Mouse (Mus musculus) forebrain, embryonic 12.5 days (tissue): ENCODE results near the gene Gm10964. TPM values are rescaled to one million over a fixed set of nuclear protein-coding genes. Genes with fewer than 3 reads are reported as not detected.

Experiments used
- ATAC-seq: fragments of 200-750 bp; cut with Nextera tagmentation; 2 replicates; pipeline ENCODE4 v1.8.0; 2017; ENCODE audit warnings: moderate TSS enrichment; ENCODE audit not compliant: low FRiP score
- H3K27ac ChIP-seq: fragments of 300-500 bp; sonication (generic); 2 replicates; pipeline ENCODE4 v1.5.1; 2016; ENCODE audit warnings: mild to moderate bottlenecking
- H3K27me3 ChIP-seq: fragments of 300-500 bp; sonication (generic); 2 replicates; pipeline ENCODE4 v1.6.1; 2016; ENCODE audit warnings: mild to moderate bottlenecking
- H3K36me3 ChIP-seq: fragments of 300-500 bp; sonication (generic); replicated peaks from 2 replicates; pipeline ENCODE4 v1.6.1; 2016; ENCODE audit warnings: mild to moderate bottlenecking
- H3K4me1 ChIP-seq: fragments of 300-500 bp; sonication (generic); 2 replicates; pipeline ENCODE4 v1.6.1; 2016
- H3K4me2 ChIP-seq: fragments of 300-500 bp; sonication (generic); 2 replicates; pipeline ENCODE4 v1.6.1; 2016; ENCODE audit warnings: mild to moderate bottlenecking, moderate library complexity
- H3K4me3 ChIP-seq: fragments of 300-500 bp; sonication (generic); replicated peaks from 2 replicates; pipeline ENCODE4 v1.5.1; 2016; ENCODE audit warnings: mild to moderate bottlenecking
- H3K9ac ChIP-seq: fragments of 300-500 bp; sonication (generic); 2 replicates; pipeline ENCODE4 v1.6.1; 2016; ENCODE audit warnings: mild to moderate bottlenecking
- H3K9me3 ChIP-seq: fragments of 300-500 bp; sonication (generic); 2 replicates; pipeline ENCODE4 v1.6.1; 2016
- WGBS: fragments of 180-500 bp; shearing (Covaris S2); methylation state at CpG from one replicate; pipeline ENCODE4 v1.1.7; 2016; 5-methylcytosine and 5-hydroxymethylcytosine counted together
- polyA plus RNA-seq: library from polyadenylated mRNA; unstranded; fragments of >200 nt; fragmentation: Nextera tagmentation; extraction: Ambion mirVana; gene quantifications from 2 replicates; pipeline ENCODE4 v1.2.1, GENCODE M21; 2016

Gm10964 gene
- polyA plus RNA-seq, 1 experiment from 2014 or later = not detected

DNA sequence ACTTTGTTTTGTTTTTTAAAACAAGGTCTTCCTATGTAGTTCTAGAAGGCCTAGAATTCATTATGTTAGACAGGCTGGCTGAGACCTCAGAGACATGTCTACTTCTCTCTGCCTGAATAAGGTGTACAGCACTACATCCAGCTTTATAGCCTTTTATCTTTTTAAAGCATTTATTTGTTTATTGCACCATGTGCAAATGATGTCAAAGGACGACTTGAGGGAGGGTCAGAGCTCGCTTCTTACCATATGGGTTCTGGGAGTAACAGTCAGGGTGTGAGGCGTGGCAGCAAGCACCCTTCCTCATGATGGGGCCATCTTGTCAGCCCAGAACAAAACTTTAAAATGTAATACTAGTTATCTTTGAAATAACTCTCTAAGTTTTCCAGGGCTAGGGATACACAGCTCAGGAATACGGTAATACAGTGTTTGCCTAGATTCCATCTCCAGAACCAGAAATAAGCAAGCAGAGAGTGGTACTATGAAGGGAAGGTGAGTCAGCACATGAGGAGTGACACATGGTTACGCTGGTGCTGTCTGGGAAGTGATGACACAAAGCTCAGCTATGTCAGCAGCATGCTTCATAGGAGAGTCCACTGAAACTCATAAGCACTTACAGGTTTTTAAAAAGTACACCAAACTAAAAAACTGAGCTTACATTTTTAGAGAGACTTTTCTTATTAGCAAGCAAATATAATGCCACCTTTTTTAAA lies 20.2 kb downstream of the Gm10964 start:
- H3K4me1 ChIP-seq = no peaks in the 10 kb centered on the region
- no peak overlapping the region for H3K4me3 ChIP-seq
- no peak for ATAC-seq
- H3K27ac ChIP-seq = no peak overlapping the region
- H3K9ac ChIP-seq = no peak overlapping the region
- H3K4me2 ChIP-seq = no peak overlapping the region
- H3K27me3 ChIP-seq = no peaks in the 10 kb centered on the region
- peaks cover 68% of the 10 kb centered on the region for H3K36me3 ChIP-seq
- H3K9me3 ChIP-seq = no peaks in the 10 kb centered on the region
- whole genome bisulfite sequencing = 83% methylated on average over 5 of the region's 5 CpGs

DNA sequence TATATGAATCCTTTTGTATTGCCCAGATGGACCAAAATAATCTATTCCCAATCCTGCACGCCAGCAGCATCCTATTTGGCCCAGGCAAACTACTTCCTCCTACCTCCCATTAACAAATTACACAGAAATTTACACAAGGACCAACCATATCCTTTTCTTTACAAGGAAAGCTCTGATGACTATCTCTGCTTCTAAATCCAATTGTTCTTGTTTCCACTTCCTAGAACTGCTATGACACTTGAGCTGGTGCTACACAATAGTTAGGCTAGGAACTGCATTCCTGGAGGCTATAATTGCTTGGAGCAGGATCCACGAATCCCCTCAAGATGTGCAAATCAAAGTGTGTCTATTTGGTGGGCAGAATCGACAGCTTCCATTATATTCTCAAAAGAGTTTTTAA lies 27.6 kb downstream of the Gm10964 start:
- Histone ChIP-seq H3K4me2 (no peak overlapping the region), H3K4me1 (no peaks in the 10 kb centered on the region), H3K9me3 (no peaks in the 10 kb centered on the region), H3K9ac (no peak overlapping the region), H3K36me3 (peaks cover 29% of the 10 kb centered on the region), H3K27ac (no peak overlapping the region), H3K4me3 (no peak overlapping the region), H3K27me3 (no peaks in the 10 kb centered on the region)
- 68% methylated on average over 3 of the region's 3 CpGs for WGBS
- ATAC-seq = no peak

DNA sequence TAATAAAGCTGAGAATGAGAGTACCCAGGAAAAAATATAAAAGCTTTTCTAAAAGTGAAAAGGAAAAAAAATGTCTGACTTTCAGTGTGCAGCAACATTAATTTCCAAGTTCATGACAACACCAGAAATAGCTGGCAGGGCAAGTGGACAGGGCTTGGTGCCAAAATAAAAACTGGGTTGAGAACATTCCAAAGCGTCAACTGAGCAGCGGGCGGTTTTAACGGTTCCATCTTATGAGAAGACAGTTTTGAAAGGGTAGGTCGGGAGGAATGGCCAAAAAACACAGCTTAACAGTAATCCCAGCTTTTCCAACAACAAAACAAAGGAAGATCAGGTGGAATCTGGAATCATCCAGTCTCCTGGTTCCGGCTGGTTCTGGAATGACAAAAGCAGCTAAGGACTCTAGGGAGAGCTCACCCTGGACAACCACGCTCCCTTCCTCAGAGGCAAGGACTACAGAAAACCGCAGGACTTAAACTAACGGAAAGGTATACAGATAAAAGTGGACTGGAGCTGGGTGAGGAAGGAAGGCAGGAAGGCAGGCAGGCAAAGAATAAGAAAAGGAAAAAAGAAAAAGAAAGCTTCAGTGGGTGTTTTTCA lies 32.5 kb downstream of the Gm10964 start:
- H3K27ac ChIP-seq = no peak overlapping the region
- H3K4me1 ChIP-seq = no peaks in the 10 kb centered on the region
- no peaks in the 10 kb centered on the region for H3K9me3 ChIP-seq
- H3K4me2 ChIP-seq = no peak overlapping the region
- no peak overlapping the region for H3K9ac ChIP-seq
- WGBS = 87% methylated on average over 9 of the region's 9 CpGs
- H3K27me3 ChIP-seq = no peaks in the 10 kb centered on the region
- peaks cover 25% of the 10 kb centered on the region for H3K36me3 ChIP-seq
- ATAC-seq = no peak
- H3K4me3 ChIP-seq = no peak overlapping the region

DNA sequence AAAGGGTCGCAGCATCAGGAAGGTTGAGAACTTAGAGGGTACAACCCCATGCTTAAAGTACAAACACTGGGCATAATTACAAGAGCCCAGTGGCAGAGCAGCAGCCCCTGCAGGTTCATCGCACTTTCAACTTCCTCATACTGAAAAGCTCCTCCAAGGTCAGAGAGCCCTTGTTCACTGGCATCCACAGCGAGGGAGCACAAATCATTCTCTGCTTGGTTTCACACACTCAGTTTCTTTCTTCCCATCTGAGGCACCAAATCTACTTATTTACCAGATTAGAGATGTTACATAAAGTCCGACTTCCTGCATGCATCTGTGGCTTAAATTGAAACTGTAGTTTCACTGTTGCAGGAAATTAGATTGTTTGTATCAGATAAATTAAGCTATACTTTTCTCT lies 33.7 kb downstream of the Gm10964 start:
- no peak overlapping the region for H3K4me3 ChIP-seq
- H3K4me1 ChIP-seq = no peaks in the 10 kb centered on the region
- no peak for ATAC-seq
- H3K27me3 ChIP-seq = no peaks in the 10 kb centered on the region
- H3K4me2 ChIP-seq = no peak overlapping the region
- no peak overlapping the region for H3K9ac ChIP-seq
- 83% methylated on average over 4 of the region's 4 CpGs for WGBS
- H3K27ac ChIP-seq = no peak overlapping the region
- H3K36me3 ChIP-seq = peaks cover 36% of the 10 kb centered on the region
- no peaks in the 10 kb centered on the region for H3K9me3 ChIP-seq

DNA sequence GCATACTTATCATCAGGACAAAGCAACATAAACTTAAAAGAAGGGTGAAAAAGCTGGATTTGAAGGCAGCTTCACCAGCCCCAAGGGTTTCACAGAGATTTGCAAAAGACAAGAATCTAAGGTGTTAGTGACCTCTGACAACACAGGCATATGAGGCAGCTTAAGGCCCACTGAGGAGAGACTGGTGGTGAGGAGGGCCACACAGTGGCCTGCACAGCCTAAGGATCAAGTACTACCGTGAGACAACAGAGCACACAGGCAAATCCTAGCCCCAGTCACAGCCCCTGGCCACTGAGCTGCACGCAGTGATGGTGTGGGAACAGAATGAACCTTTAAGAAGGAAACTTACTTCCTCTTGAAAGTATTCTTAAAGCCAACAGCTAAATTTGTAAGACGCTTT lies 34.3 kb downstream of the Gm10964 start:
- ATAC-seq = no peak
- WGBS = 83% methylated on average over 3 of the region's 3 CpGs
- H3K4me1 ChIP-seq = no peaks in the 10 kb centered on the region
- H3K4me2 ChIP-seq = no peak overlapping the region
- H3K27me3 ChIP-seq = no peaks in the 10 kb centered on the region
- no peak overlapping the region for H3K4me3 ChIP-seq
- no peaks in the 10 kb centered on the region for H3K9me3 ChIP-seq
- no peak overlapping the region for H3K9ac ChIP-seq
- no peak overlapping the region for H3K27ac ChIP-seq
- peaks cover 35% of the 10 kb centered on the region for H3K36me3 ChIP-seq

DNA sequence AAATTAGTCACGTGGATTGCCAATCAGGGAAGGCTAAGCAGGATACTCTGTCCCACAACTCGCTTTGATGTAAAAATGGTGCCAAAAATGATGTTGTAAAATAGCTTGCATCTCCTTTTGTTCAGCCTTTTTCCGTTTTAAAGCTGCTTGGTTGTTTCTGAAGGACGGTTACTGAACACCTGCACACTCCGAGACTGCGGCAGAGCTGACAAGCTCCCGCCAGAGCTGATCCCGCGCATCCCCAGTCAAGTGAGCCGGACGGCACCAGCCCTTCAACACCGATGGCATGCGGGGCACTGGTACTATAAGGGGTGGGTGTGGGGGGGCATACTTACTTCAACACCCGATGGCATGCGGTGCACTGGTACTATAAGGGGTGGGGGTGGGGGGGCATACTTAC lies 34.8 kb downstream of the Gm10964 start:
- Histone ChIP-seq H3K36me3 (peaks cover 30% of the 10 kb centered on the region), H3K9ac (no peak overlapping the region), H3K4me3 (no peak overlapping the region), H3K4me2 (no peak overlapping the region), H3K4me1 (no peaks in the 10 kb centered on the region), H3K27ac (no peak overlapping the region), H3K9me3 (no peaks in the 10 kb centered on the region), H3K27me3 (no peaks in the 10 kb centered on the region)
- no peak for ATAC-seq
- WGBS = 87% methylated on average over 15 of the region's 15 CpGs

DNA sequence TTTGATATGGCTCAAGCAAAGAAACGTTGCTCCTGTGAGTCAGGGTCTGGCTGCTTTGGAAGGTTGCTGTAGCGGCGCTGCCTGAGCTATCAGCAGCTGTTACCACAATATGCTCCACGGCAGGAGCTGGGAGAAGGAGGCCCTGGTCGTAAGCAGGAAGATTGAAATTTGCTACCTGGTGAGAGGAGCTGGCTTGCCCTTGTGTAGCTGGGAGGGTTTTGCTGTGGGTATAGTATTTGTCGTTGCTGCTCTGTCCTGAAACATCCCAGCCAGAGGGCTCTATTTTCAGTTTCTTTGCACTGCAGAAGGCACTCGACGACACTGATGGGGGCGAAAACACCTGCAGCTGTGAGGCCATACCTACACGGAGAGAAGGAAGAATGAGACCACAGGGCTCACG lies 38.8 kb downstream of the Gm10964 start:
- no peaks in the 10 kb centered on the region for H3K9me3 ChIP-seq
- WGBS = 87% methylated on average over 11 of the region's 11 CpGs
- H3K4me1 ChIP-seq = 0 out of 2 replicates have a peak, but pooled peaks cover 5% of the 10 kb centered on the region
- peaks cover 25% of the 10 kb centered on the region for H3K36me3 ChIP-seq
- H3K9ac ChIP-seq = no peak overlapping the region
- no peak for ATAC-seq
- no peaks in the 10 kb centered on the region for H3K27me3 ChIP-seq
- no peak overlapping the region for H3K4me2 ChIP-seq
- H3K27ac ChIP-seq = no peak overlapping the region
- no peak overlapping the region for H3K4me3 ChIP-seq

DNA sequence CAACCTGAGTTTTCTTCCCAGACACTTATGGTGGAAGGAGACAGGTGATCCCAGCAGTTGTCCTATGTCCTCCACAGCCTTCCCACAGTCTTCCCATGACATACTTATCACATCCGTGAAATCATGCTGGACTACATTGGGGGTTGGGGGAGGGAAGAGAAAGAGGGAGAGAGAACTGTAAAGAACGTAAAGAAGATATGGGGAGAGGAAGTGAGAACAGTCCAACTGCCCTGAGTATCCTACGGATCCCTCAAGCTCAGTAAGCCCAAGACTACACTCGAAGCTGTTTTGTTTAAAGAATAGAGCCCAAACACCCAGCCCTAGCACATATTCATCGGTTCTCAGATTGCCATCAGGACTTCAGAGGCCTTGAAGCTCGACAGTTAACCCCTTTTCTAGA lies 39.5 kb downstream of the Gm10964 start:
- Histone ChIP-seq H3K27me3 (no peaks in the 10 kb centered on the region), H3K4me3 (no peak overlapping the region), H3K4me1 (0 out of 2 replicates have a peak, but pooled peaks cover 7% of the 10 kb centered on the region), H3K4me2 (no peak overlapping the region), H3K9me3 (no peaks in the 10 kb centered on the region), H3K27ac (no peak overlapping the region), H3K9ac (no peak overlapping the region), H3K36me3 (peaks cover 24% of the 10 kb centered on the region)
- 96% methylated on average over 6 of the region's 6 CpGs for WGBS
- no peak for ATAC-seq

DNA sequence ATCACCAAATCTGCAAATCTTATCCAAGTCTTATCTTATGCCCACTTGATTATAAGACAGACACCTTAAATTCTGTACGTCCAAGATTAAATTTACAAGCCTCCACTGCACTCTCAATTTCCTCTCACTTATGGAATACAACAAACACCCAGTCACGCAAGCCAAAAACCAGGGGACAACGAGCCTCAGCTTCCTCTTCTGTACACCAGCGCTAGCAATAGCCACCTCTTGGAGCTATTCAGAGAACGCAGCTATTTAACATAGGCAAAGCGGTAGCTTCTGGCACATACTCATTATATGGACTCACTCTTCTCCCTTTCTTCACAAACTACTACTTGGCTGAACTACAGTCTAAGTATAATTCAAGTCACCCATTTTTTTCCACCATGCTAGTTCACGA lies 40.0 kb downstream of the Gm10964 start:
- Histone ChIP-seq H3K9ac (no peak overlapping the region), H3K4me1 (0 out of 2 replicates have a peak, but pooled peaks cover 9% of the 10 kb centered on the region), H3K27me3 (no peaks in the 10 kb centered on the region), H3K4me3 (no peak overlapping the region), H3K27ac (no peak overlapping the region), H3K36me3 (peaks cover 21% of the 10 kb centered on the region), H3K9me3 (no peaks in the 10 kb centered on the region), H3K4me2 (no peak overlapping the region)
- WGBS = 76% methylated on average over 7 of the region's 7 CpGs
- ATAC-seq = no peak

DNA sequence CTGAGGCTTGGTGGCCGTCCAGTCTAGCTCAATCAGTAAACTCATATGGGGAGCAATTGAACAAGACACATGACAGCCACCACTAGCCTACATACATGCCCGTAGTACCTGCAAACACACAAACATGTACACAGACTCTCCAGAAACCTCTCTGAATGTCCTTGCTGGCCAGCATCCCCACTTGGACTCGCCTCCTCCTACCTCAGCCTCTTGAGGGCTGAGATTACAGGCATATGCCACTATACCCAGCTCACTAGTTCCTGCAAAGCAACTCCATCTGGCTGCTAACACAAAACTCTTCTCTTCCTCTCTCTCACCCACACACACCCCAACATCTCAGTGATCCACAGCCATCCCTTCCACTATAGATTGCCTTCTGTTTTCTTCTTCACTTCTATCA lies 41.1 kb downstream of the Gm10964 start:
- 90% methylated on average over 3 of the region's 3 CpGs for WGBS
- Histone ChIP-seq H3K27ac (no peak overlapping the region), H3K4me2 (no peak overlapping the region), H3K9ac (no peak overlapping the region), H3K4me3 (no peak overlapping the region), H3K36me3 (peaks cover 21% of the 10 kb centered on the region), H3K27me3 (no peaks in the 10 kb centered on the region), H3K4me1 (0 out of 2 replicates have a peak, but pooled peaks cover 9% of the 10 kb centered on the region), H3K9me3 (no peaks in the 10 kb centered on the region)
- no peak for ATAC-seq

DNA sequence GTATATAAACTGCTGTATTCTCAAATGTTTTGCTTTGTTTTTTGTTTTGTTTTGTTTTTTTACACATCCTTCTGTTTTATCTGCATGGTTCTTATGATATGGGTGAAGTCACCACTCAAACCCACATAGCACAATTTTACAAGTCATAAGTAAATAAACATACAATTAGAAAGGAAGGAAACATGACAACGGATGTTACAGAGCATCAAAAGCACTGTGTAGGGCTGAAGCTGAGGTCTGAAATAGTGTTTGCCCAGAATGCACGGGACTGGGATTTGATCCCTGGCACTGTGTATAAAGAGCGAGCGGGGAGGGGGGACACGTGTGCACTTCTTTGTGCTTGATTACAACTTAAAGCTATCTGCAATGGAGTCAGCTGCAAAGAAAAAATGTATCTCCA lies 41.6 kb downstream of the Gm10964 start:
- Histone ChIP-seq H3K9ac (no peak overlapping the region), H3K9me3 (no peaks in the 10 kb centered on the region), H3K27ac (no peak overlapping the region), H3K4me2 (no peak overlapping the region), H3K4me1 (0 out of 2 replicates have a peak, but pooled peaks cover 9% of the 10 kb centered on the region), H3K36me3 (peaks cover 17% of the 10 kb centered on the region), H3K4me3 (no peak overlapping the region), H3K27me3 (no peaks in the 10 kb centered on the region)
- ATAC-seq = no peak
- 88% methylated on average over 5 of the region's 5 CpGs for WGBS

DNA sequence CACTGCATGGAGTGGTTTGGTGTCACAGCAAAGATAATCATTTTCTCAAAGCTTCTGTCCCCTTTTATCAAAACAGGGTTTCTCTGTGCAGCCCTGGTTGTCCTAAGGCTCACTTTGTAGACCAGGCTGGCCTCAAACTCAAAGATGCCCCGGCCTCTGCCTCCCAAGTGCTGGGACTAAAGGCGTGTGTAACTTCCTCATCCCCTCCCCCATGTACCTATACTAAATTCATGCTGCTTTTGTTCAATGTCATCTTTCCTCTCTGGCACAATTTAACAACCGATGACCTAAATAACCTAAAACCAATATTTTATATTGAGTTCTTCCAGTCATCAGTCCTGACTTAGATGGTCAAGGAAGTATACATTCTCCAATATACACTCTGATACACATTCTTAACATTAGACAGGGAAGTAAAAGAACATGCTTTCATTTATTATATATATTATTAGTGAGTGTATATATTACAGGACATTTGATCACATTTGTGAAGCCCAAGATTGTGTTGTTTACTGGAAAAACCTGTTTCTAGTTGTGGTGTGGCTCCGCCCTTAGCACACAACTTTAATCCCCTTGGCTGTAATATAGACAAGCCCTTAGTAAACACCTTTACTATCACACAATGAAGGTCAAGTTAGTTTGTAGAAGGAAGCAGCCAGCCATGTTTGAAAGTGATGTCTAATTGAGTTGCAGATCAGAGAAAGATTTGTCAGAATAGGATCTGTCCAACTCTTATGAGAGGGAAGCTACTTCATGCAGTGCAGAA lies 43.9 kb downstream of the Gm10964 start:
- Histone ChIP-seq H3K9me3 (no peaks in the 10 kb centered on the region), H3K9ac (no peak overlapping the region), H3K27me3 (no peaks in the 10 kb centered on the region), H3K4me2 (no peak overlapping the region), H3K27ac (no peak overlapping the region), H3K4me1 (0 out of 2 replicates have a peak, but pooled peaks cover 9% of the 10 kb centered on the region), H3K4me3 (no peak overlapping the region), H3K36me3 (peaks cover 2% of the 10 kb centered on the region)
- ATAC-seq = no peak
- 88% methylated on average over 4 of the region's 4 CpGs for WGBS
